Mouse (Mus musculus) lung, adult 2 months (tissue): ENCODE measurements around the gene Gm17027.
"Not testable (repeated sequence)": the region's sequence is repeated elsewhere in the genome, so short reads cannot be mapped to it uniquely, and the experiment has no call there.

ENCODE experiments used
- CTCF ChIP-seq: fragments of 200-500 bp; IDR thresholded peaks from 2 replicates; pipeline ENCODE4 v1.5.1; 2011; ENCODE audit warnings: mild to moderate bottlenecking, low read length, control low read depth; ENCODE audit not compliant: insufficient read depth
- POLR2A ChIP-seq: fragments of 200-500 bp; IDR thresholded peaks from 2 replicates; pipeline ENCODE4 v1.6.1; 2011; ENCODE audit warnings: low read depth, mild to moderate bottlenecking, control low read depth, low read length, borderline replicate concordance; ENCODE audit errors: extremely low read depth

DNA sequence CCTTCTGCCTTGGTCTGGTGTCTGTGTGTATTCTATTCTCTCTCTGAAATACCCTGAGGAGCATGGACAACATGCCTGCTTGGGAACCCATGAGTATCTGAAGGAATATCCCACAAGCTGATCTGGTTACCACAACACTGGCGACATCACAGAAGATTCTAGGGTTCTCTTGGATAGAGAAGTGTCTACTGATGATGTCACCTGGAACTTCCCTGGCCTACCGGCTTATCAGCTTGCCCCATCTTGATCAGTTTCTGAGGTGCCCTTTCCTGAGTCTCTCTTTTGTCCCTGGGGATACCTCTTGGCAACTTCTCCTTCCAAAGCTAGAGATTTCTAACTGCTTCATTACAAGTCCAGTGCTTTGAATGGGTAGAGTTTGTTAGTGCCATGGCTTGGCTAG is at the start of gene Gm17027:
- not testable (repeated sequence) for TF ChIP-seq CTCF, POLR2A
